Mouse (Mus musculus) cerebellum, adult 2 months (tissue): ENCODE measurements at regions not wholly inside any gene's neighbourhood (a gene's known extent, or its start where the extent isn't known, plus 50 kb on each side); places are given as distances from the start of the nearest gene placed in this dataset.

Experiments used
- CTCF ChIP-seq: fragments of 200-500 bp; IDR thresholded peaks from 2 replicates; pipeline ENCODE4 v1.5.1; 2011; ENCODE audit warnings: low read depth, mild to moderate bottlenecking, control low read depth, low read length, moderate library complexity, borderline replicate concordance; ENCODE audit not compliant: insufficient read depth
- POLR2A ChIP-seq: fragments of 200-500 bp; IDR thresholded peaks from 2 replicates; pipeline ENCODE4 v1.6.1; 2011; ENCODE audit warnings: low read length, control low read depth, borderline replicate concordance; ENCODE audit not compliant: insufficient read depth

DNA sequence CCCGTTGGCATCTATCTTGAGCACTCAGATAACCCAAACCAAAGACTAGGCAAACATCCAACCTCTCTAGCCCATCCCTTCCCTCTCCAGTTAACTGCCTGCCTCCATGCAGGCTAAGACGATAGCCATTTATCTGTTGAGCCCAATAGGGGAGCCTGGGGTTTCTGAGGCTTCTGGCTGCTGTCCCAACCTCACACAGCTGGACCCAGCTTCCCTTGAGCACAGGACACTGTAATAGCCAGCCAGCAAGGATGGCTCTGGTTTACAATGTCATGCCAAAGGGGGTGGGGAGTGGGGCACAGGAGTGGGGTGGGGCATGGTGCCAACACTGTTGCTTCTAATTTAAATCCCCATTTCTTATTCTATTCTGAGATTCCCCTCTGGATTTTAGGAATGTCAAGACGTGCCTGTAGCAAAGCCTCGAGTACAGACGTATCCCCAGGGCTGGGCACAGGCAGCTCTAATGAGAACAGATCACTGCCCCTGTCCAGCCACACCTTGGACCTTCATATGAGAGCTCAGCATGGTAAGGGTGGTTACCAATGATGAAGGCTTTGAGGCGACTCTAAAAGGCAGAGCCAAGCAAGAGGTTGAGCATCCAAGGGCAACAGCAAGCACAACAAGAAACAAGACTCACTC is 152.0 kb downstream of the Auh start:
- TF ChIP-seq POLR2A (no peak), CTCF (no peak)
